Mouse (Mus musculus): ENCODE measurements around the gene Cdh13.

Cdh13 gene

GRCm38 (mm10) chr8:119064523-119064922 is 781.0 kb downstream of the Cdh13 start:
- CTCF ChIA-PET, result no interaction called here

- CTCF ChIA-PET, result no interaction called here
Observed at GRCm38 (mm10) chr8:119072291-119072690, 788.8 kb downstream of the Cdh13 start.

GRCm38 (mm10) chr8:119085022-119085421 is 801.5 kb downstream of the Cdh13 start:
- CTCF ChIA-PET, result no interaction called here

GRCm38 (mm10) chr8:119098261-119098660 is 814.7 kb downstream of the Cdh13 start:
- CTCF ChIA-PET, result no interaction called here

GRCm38 (mm10) chr8:119102871-119103270 is 819.3 kb downstream of the Cdh13 start:
- CTCF ChIA-PET, result no interaction called here

- CTCF ChIA-PET, result no interaction called here
Observed at GRCm38 (mm10) chr8:119109655-119110054, 826.1 kb downstream of the Cdh13 start.

- CTCF ChIA-PET, result no interaction called here
Observed at GRCm38 (mm10) chr8:119112861-119113260, 829.3 kb downstream of the Cdh13 start.

- CTCF ChIA-PET, result no interaction called here
Observed at GRCm38 (mm10) chr8:119121236-119121635, 837.7 kb downstream of the Cdh13 start.

- CTCF ChIA-PET, result no interaction called here
Observed at GRCm38 (mm10) chr8:119127841-119128240, 844.3 kb downstream of the Cdh13 start.

- CTCF ChIA-PET, result no interaction called here
Observed at GRCm38 (mm10) chr8:119128266-119128665, 844.7 kb downstream of the Cdh13 start.

GRCm38 (mm10) chr8:119156454-119156921 is 873.0 kb downstream of the Cdh13 start:
- CTCF ChIA-PET, result no interaction called here

- CTCF ChIA-PET, result no interaction called here
Observed at GRCm38 (mm10) chr8:119158628-119159027, 875.1 kb downstream of the Cdh13 start.

GRCm38 (mm10) chr8:119159794-119160193 is 876.3 kb downstream of the Cdh13 start:
- CTCF ChIA-PET, result no interaction called here

GRCm38 (mm10) chr8:119164076-119164475 is 880.5 kb downstream of the Cdh13 start:
- CTCF ChIA-PET, result no interaction called here

GRCm38 (mm10) chr8:119177226-119177935 is 893.8 kb downstream of the Cdh13 start:
- CTCF ChIA-PET, result no interaction called here

- CTCF ChIA-PET, result no interaction called here
Observed at GRCm38 (mm10) chr8:119180626-119181025, 897.1 kb downstream of the Cdh13 start.

- CTCF ChIA-PET, result no interaction called here
Observed at GRCm38 (mm10) chr8:119195695-119196094, 912.2 kb downstream of the Cdh13 start.

GRCm38 (mm10) chr8:119196486-119197150 is 913.1 kb downstream of the Cdh13 start:
- CTCF ChIA-PET, result no interaction called here

GRCm38 (mm10) chr8:119208567-119208966 is 925.0 kb downstream of the Cdh13 start:
- CTCF ChIA-PET, result no interaction called here

- CTCF ChIA-PET, result no interaction called here
Observed at GRCm38 (mm10) chr8:119224547-119224946, 941.0 kb downstream of the Cdh13 start.

- CTCF ChIA-PET, result no interaction called here
Observed at GRCm38 (mm10) chr8:119245181-119245580, 961.6 kb downstream of the Cdh13 start.

GRCm38 (mm10) chr8:119245641-119246040 is 962.1 kb downstream of the Cdh13 start:
- CTCF ChIA-PET, result no interaction called here

- CTCF ChIA-PET, result no interaction called here
Observed at GRCm38 (mm10) chr8:119254358-119254757, 970.8 kb downstream of the Cdh13 start.

GRCm38 (mm10) chr8:119258642-119259041 is 975.1 kb downstream of the Cdh13 start:
- CTCF ChIA-PET, result no interaction called here
